Mouse (Mus musculus): ENCODE results near the gene Satb2.

- TF ChIP-seq POLR2A (IDR thresholded peaks at IDR 0.05; ENCODE audit: low read depth, low read length) (no peak), CTCF (IDR thresholded peaks at IDR 0.05; ENCODE audit: borderline replicate concordance, insufficient read depth, low read length) (no peak)
Measured at GRCm38 (mm10) chr1:56898606-56899396, 79.6 kb downstream of the Satb2 start.
